Mouse (Mus musculus) MEL-GATA-1-ER (cell line): Measurements from ENCODE around the gene Catsper3.

ENCODE experiments used
- DNase-seq: peaks from one replicate; pipeline ENCODE4 v3.0.0-alpha.2; 2012; ENCODE audit warnings: low read depth; ENCODE audit errors: extremely low read depth

The Catsper3 gene

GRCm38 (mm10) chr13:55826796-55827678 lies 42.7 kb downstream of the Catsper3 start:
- no peak for DNase-seq

- DNase-seq, result no peak
These were observed 43.3 kb downstream of the Catsper3 start for GRCm38 (mm10) chr13:55827679-55828140.

- no peak for DNase-seq
These were observed 44.0 kb downstream of the Catsper3 start for GRCm38 (mm10) chr13:55828141-55829017.

- no peak for DNase-seq
These were observed 44.8 kb downstream of the Catsper3 start for GRCm38 (mm10) chr13:55829018-55829655.

GRCm38 (mm10) chr13:55830081-55830832 lies 45.9 kb downstream of the Catsper3 start:
- no peak for DNase-seq

GRCm38 (mm10) chr13:55830833-55831721 lies 46.7 kb downstream of the Catsper3 start:
- DNase-seq, result no peak

- DNase-seq, result no peak
These were observed 47.4 kb downstream of the Catsper3 start for GRCm38 (mm10) chr13:55831722-55832160.

GRCm38 (mm10) chr13:55832602-55833001 lies 48.2 kb downstream of the Catsper3 start:
- DNase-seq, result no peak

GRCm38 (mm10) chr13:55833921-55834320 lies 49.6 kb downstream of the Catsper3 start:
- DNase-seq, result no peak

GRCm38 (mm10) chr13:55834667-55835066 lies 50.3 kb downstream of the Catsper3 start:
- no peak for DNase-seq

- no peak for DNase-seq
These were observed 51.3 kb downstream of the Catsper3 start for GRCm38 (mm10) chr13:55835548-55836097.

- no peak for DNase-seq
These were observed 51.8 kb downstream of the Catsper3 start, which contains the start of gene Pitx1 for GRCm38 (mm10) chr13:55836142-55836625. Pitx1 (minus strand) TSS chr13:55836192.

GRCm38 (mm10) chr13:55836786-55837780 lies 52.7 kb downstream of the Catsper3 start:
- no peak for DNase-seq

- DNase-seq, result no peak
These were observed 55.9 kb downstream of the Catsper3 start for GRCm38 (mm10) chr13:55840223-55840622.

GRCm38 (mm10) chr13:55843700-55844099 lies 59.3 kb downstream of the Catsper3 start:
- DNase-seq, result peak; percentile 6

- DNase-seq, result no peak
These were observed 63.4 kb downstream of the Catsper3 start for GRCm38 (mm10) chr13:55847805-55848204.

- DNase-seq, result no peak
These were observed 64.3 kb downstream of the Catsper3 start for GRCm38 (mm10) chr13:55848604-55849190.
